Mouse (Mus musculus) heart, embryonic 14.5 days (tissue): ENCODE measurements around the gene Aplp1. TPM values are rescaled to one million over a fixed set of nuclear protein-coding genes. Genes with fewer than 3 reads are reported as not detected.
A peak's percentile ranks its signal among the peaks of the same experiment; 100 is the strongest.

Experiments used
- ATAC-seq: fragments of 200-750 bp; cut with Nextera tagmentation; 2 replicates; pipeline ENCODE4 v1.8.0; 2017; ENCODE audit warnings: low read depth, moderate TSS enrichment; ENCODE audit not compliant: insufficient number of reproducible peaks, insufficient read depth, low FRiP score
- H3K27ac ChIP-seq, 2 experiments: fragments of 200-500 bp in 1 of 2; fragments of 300-500 bp in 1 of 2; sonication (generic) in 1 of 2; replicated peaks in 1 of 2; 2 replicates each; pipeline ENCODE4 v1.5.1; 2012 to 2014; ENCODE audit warnings: low read depth in 2 of 2, low read length in 2 of 2, control low read depth in 1 of 2, mild to moderate bottlenecking in 1 of 2, mixed read lengths in 1 of 2; ENCODE audit not compliant: control insufficient read depth in 1 of 2, insufficient read depth in 1 of 2
- H3K27me3 ChIP-seq: fragments of 300-500 bp; sonication (generic); 2 replicates; pipeline ENCODE4 v1.6.1; 2014; ENCODE audit warnings: mild to moderate bottlenecking, low read length, control low read depth; ENCODE audit not compliant: control insufficient read depth, insufficient read depth
- H3K36me3 ChIP-seq: fragments of 300-500 bp; sonication (generic); 2 replicates; pipeline ENCODE4 v1.6.1; 2014; ENCODE audit warnings: mild to moderate bottlenecking, control low read depth, low read length, mixed read lengths; ENCODE audit not compliant: control insufficient read depth, insufficient read depth
- H3K4me1 ChIP-seq, 2 experiments: fragments of 200-500 bp in 1 of 2; fragments of 300-500 bp in 1 of 2; sonication (generic) in 1 of 2; 2 replicates each; pipeline ENCODE4 v1.6.1; 2012 to 2014; ENCODE audit warnings: low read length in 2 of 2, control low read depth in 1 of 2, mixed read lengths in 1 of 2; ENCODE audit not compliant: control insufficient read depth in 2 of 2, insufficient read depth in 2 of 2
- H3K4me2 ChIP-seq: fragments of 300-500 bp; sonication (generic); 2 replicates; pipeline ENCODE4 v1.6.1; 2014; ENCODE audit warnings: mild to moderate bottlenecking, low read length
- H3K4me3 ChIP-seq, 2 experiments: fragments of 200-500 bp in 1 of 2; fragments of 300-500 bp in 1 of 2; sonication (generic) in 1 of 2; 2 replicates each; pipeline ENCODE4 v1.5.1; 2012 to 2014; ENCODE audit warnings: low read length in 2 of 2, mild to moderate bottlenecking in 2 of 2, control low read depth in 1 of 2, low read depth in 1 of 2, moderate library complexity in 1 of 2; ENCODE audit not compliant: control insufficient read depth in 1 of 2, insufficient read depth in 1 of 2
- H3K9ac ChIP-seq: fragments of 300-500 bp; sonication (generic); 2 replicates; pipeline ENCODE4 v1.6.1; 2014; ENCODE audit warnings: mild to moderate bottlenecking, low read length
- H3K9me3 ChIP-seq: fragments of 300-500 bp; sonication (generic); 2 replicates; pipeline ENCODE4 v1.6.1; 2016; ENCODE audit warnings: low read length, control low read depth; ENCODE audit not compliant: control insufficient read depth
- WGBS: fragments of 180-500 bp; shearing (Covaris S2); extraction: QIAGEN DNeasy Blood & Tissue Kit; methylation state at CpG from one replicate; pipeline ENCODE4 v1.1.7; 2014; 5-methylcytosine and 5-hydroxymethylcytosine counted together
- polyA plus RNA-seq: library from polyadenylated mRNA; unstranded; fragments of >200 nt; fragmentation: Nextera tagmentation; extraction: Ambion mirVana; gene quantifications from 2 replicates; pipeline ENCODE4 v1.2.1, GENCODE M21; 2014

Gene Aplp1
- polyA plus RNA-seq = 14.7 and 21.2 TPM in 2 replicates

DNA sequence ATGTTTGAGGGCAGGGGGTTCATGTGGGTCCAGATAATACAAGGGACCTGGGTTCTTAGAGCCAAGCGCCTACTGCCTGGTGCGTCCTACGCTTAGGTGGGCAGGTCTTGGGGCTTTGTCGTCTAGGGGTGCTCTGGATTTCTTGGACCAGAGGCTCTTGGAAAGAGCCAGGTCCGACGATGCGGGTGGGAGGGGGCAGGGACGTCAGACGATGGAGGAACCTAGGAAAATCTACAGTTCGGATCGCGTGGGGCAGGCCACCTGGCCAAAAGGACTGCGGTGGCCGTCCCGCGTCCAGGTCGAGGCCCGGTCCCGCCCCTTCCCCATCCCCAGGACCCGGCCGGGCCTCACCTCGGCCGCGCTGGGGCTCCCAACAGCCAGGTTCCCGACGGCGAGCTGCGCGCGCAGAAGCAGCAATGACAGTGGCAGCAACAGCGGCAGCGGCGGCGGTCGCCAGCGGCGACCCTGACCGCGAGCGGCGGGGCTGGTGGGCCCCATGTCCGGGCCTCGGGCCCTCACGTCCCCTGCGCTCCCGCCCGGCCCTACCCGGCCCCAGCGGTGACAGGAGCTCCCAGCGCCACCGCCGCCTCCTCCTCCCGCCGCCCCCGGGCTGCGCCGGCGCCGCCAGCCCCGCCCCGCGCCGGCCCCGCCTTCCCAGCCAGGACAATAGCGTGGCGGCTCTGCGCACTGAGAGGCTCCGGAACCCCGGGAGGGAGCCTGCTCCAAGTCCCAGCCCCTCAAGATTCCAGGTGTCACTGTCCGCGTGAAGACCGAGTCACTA is at the start of gene Aplp1:
TSS of gene Aplp1 (minus strand) at position 565 of the 781 bp plus-strand sequence.
- Histone ChIP-seq H3K9me3 (0 out of 2 replicates have a peak, but pooled peaks cover 6% of the 10 kb centered on the region), H3K4me2 (peak within 1 kb of the TSS; percentile 80), H3K4me3 (peak within 1 kb of the TSS; percentile 64 to 68), H3K27me3 (peaks cover 40% of the 10 kb centered on the region), H3K27ac (no peak within 1 kb of the TSS), H3K9ac (peak within 1 kb of the TSS; percentile 68), H3K4me1 (peaks cover 8 to 12% of the 10 kb centered on the region in 2 experiments; a peak in 2 of 4 replicates), H3K36me3 (no peaks in the 10 kb centered on the region)
- 0 out of 2 replicates have a peak, but pooled peaks have one; percentile 44 for ATAC-seq
- under 1% methylated on average over 55 of the region's 72 CpGs for WGBS

DNA sequence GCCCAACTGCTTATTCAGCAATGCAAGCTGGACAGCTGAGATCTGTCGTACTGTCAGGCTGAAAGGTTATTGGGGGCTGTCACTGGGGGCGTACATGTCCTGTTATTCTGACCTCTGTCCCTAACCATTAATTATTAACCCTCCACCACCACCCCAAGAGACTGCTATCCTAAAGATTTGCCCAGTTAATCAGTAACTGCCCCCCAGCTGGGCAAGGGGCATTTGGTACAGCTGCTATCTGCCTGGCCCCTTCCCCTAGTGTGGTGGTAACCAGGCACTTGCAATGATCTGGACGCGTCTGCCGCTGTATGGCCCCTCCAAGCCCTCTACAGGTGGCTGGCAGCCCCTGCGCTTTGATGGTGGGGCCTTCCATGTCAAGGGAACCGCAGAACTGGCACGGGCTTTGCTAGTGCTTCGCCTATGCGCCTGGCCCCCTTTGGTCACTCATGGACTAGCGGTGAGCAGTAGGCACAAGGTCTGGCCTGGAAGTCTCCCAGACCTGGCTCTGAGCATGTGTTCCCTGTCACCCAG is 48.1 kb upstream of the Aplp1 start, which contains the start of gene Prodh2:
TSS of gene Prodh2 (plus strand) at position 222 of the 531 bp plus-strand sequence.
- WGBS = 54% methylated on average over 11 of the region's 11 CpGs
- no peak for ATAC-seq
- Histone ChIP-seq H3K9me3 (no peaks in the 10 kb centered on the region), H3K4me3 (no peak within 1 kb of the TSS), H3K4me2 (no peak within 1 kb of the TSS), H3K27ac (no peak within 1 kb of the TSS), H3K9ac (no peak within 1 kb of the TSS), H3K27me3 (peaks cover 13% of the 10 kb centered on the region), H3K36me3 (no peaks in the 10 kb centered on the region), H3K4me1 (no peaks in the 10 kb centered on the region)

DNA sequence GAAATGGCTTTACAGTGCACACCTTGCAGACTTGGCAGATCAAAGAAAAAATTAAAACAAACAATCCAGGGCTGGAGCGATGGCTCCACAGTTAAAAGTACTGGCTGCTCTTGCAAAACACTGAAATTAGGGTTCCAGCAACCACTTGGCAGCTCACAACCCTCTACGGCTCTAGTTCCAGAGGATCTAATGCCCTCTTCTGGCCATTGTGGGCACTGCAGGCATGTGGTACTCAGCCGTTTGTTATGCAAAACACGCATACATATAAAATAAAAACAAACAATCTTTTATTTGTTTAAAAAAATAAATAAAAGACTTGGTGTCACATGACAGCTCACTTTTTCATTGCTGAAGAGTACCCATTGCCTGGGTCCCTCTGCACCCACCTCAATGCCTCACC is 47.4 kb upstream of the Aplp1 start:
- WGBS = 23% methylated on average over 4 of the region's 4 CpGs
- no peaks in the 10 kb centered on the region for H3K9me3 ChIP-seq
- no peak overlapping the region for H3K4me3 ChIP-seq
- no peak overlapping the region for H3K27ac ChIP-seq
- ATAC-seq = no peak
- no peaks in the 10 kb centered on the region for H3K36me3 ChIP-seq
- no peak overlapping the region for H3K9ac ChIP-seq
- H3K4me1 ChIP-seq = no peaks in the 10 kb centered on the region
- H3K4me2 ChIP-seq = no peak overlapping the region
- peaks cover 13% of the 10 kb centered on the region for H3K27me3 ChIP-seq

DNA sequence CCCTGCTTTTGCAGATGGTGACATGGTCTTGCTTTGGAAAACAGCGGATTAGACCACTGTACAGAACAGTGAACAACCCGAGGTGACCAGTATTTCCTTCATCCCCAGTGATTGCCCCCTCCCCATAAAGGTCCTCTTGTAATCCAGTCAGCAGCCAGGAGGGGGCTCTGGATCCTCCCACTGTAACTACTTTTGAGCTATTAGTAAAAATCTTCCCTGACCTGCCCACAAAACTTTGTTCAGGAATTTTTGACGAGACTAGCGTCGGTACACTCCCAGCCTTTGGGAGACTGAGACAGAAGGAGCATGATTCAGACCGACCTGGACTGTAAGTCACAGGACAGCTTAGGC is 45.6 kb upstream of the Aplp1 start:
- no peak for ATAC-seq
- Histone ChIP-seq H3K36me3 (no peaks in the 10 kb centered on the region), H3K27ac (no peak overlapping the region), H3K4me1 (no peaks in the 10 kb centered on the region), H3K9me3 (no peaks in the 10 kb centered on the region), H3K4me2 (no peak overlapping the region), H3K27me3 (peaks cover 13% of the 10 kb centered on the region), H3K4me3 (no peak overlapping the region), H3K9ac (no peak overlapping the region)
- WGBS = 11% methylated on average over 6 of the region's 6 CpGs

DNA sequence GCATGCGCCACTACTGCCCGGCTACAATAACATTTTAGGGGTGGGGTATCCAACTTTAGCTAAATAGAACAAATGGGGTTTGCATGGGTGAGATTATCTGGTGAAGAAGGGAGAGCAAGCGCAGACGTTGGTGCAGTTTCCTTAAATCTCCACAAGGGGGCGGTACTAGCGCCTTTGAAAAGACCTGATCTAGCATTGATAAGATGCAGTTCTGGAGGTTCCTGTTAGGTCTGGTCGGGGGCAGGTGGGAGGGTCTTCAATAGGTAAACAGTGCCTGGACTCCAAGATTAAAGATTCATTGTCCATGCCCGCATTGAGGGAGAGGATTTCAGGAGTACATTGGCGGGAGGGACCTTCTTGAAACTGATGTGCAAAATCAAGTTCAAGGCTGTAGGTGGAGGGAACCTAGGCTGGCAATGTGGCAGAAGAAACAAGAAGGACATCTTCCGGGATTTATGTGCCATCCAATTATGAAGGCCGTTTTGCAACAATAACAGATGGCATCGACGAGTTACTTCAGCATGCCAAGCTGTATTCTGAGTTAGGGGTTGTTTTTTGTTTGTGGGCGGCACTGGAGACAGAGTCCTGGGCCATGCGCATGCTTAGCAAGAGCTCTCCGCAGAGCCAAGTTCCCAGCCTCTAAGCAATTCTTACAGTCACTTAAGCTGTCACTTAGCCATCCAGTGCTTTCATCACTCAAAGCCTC is 45.1 kb upstream of the Aplp1 start:
- Histone ChIP-seq H3K27ac (no peak overlapping the region), H3K4me3 (no peak overlapping the region), H3K4me2 (no peak overlapping the region), H3K9ac (no peak overlapping the region), H3K27me3 (peaks cover 13% of the 10 kb centered on the region), H3K36me3 (no peaks in the 10 kb centered on the region), H3K4me1 (no peaks in the 10 kb centered on the region), H3K9me3 (no peaks in the 10 kb centered on the region)
- ATAC-seq = no peak
- 27% methylated on average over 16 of the region's 16 CpGs for WGBS

DNA sequence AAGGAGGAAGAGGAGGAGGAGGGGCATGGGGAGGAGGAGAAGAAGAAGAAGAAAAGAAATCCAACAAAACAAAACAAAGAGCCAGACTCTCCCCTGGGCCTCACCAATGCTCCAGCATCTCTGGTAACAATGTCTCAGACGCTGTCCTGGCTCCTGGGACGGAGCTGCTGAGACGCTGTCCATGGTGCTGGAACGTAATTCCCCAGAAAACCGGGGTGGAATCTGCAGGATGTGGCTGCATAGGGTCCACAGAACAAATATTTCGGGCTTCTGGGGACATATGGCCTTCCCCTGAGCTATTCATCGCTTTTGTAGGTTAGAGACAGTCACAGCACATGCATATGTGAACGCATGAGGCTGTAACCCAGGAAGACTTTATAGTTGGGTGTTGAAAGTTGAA is 38.9 kb upstream of the Aplp1 start:
- no peak overlapping the region for H3K27ac ChIP-seq
- H3K27me3 ChIP-seq = peaks cover 27% of the 10 kb centered on the region
- WGBS = 12% methylated on average over 8 of the region's 8 CpGs
- H3K4me3 ChIP-seq = no peak overlapping the region
- no peak overlapping the region for H3K4me2 ChIP-seq
- no peaks in the 10 kb centered on the region for H3K36me3 ChIP-seq
- no peaks in the 10 kb centered on the region for H3K9me3 ChIP-seq
- H3K9ac ChIP-seq = no peak overlapping the region
- H3K4me1 ChIP-seq = no peaks in the 10 kb centered on the region
- no peak for ATAC-seq

DNA sequence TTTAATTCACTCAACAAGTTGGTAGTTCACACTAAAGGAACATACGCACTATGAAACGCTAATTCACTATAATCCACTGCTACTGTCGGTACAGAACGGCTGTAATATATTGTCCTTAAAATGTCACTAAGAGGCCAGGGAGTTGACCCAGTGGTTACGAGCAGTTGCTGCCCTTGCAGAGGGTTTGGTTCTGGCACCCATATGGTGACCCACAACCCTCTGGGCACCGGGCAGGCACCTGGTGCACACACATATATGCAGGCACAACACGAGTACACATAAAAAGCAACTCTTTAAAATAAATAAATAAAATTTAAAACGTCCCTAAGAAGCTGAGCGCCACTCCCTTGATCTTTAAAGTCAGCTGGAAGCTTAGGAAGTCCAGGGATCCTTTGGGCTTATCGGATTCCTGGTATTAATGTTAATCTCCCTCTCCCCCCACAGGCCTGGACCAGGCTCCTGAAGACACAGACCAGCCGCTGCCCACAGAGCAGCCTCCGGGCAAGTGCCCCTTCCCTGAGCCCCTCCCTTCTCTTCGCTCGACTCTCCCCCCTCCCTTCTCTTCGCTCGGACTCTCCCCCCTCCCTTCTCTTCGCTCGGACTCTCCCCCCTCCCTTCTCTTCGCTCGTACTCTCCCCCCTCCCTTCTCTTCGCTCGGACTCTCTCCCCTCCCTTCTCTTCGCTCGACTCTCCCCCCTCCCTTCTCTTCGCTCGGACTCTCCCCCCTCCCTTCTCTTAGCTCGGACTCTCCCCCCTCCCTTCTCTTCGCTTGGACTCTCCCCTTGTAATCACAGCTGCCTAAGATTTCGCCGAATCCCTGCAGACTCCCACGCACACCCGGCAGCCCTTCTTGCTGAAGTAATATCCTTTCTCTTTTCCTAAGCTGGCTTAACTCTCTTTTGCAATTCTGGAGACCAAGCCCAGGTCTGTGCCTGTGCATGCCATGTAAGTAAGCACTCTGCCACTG is 32.4 kb upstream of the Aplp1 start:
- H3K4me1 ChIP-seq = no peaks in the 10 kb centered on the region
- H3K27ac ChIP-seq = no peak overlapping the region
- H3K4me3 ChIP-seq = peak overlapping the region; percentile 20 to 23; a peak in 3 of 4 replicates
- H3K4me2 ChIP-seq = peak overlapping the region; percentile 60
- no peak overlapping the region for H3K9ac ChIP-seq
- 0 out of 2 replicates have a peak, but pooled peaks cover 2% of the 10 kb centered on the region for H3K9me3 ChIP-seq
- no peaks in the 10 kb centered on the region for H3K36me3 ChIP-seq
- WGBS = 9% methylated on average over 32 of the region's 32 CpGs
- peaks cover 15% of the 10 kb centered on the region for H3K27me3 ChIP-seq
- ATAC-seq = no peak
